Mouse (Mus musculus): Measurements from ENCODE around the gene Eddm3b.
"Not testable (repeated sequence)": the region's sequence is repeated elsewhere in the genome, so short reads cannot be mapped to it uniquely, and the experiment has no call there.

The Eddm3b gene

GRCm38 (mm10) chr14:51161976-51162375 lies 47.8 kb downstream of the Eddm3b start, which contains the start of gene Rnase2b:
TSS of gene Rnase2b (plus strand) at chr14:51162260.
- in situ Hi-C loops (cut with MboI; ENCODE audit: unreplicated experiment in 2 of 2), result not testable (repeated sequence)

GRCm38 (mm10) chr14:51163323-51163722 lies 49.1 kb downstream of the Eddm3b start:
- in situ Hi-C loops (cut with MboI; ENCODE audit: unreplicated experiment in 2 of 2), result not testable (repeated sequence)

GRCm38 (mm10) chr14:51165435-51165834 lies 51.2 kb downstream of the Eddm3b start:
- in situ Hi-C loops (cut with MboI; ENCODE audit: unreplicated experiment in 2 of 2), result no loop called here

GRCm38 (mm10) chr14:51166068-51166467 lies 51.8 kb downstream of the Eddm3b start:
- in situ Hi-C loops (cut with MboI; ENCODE audit: unreplicated experiment in 2 of 2), result no loop called here

Measured in v-Abl transformed pro-B cells (cell line).